Mouse (Mus musculus) intestine, embryonic 16.5 days (tissue): ENCODE measurements around the gene Rictor. TPM values are rescaled to one million over a fixed set of nuclear protein-coding genes. Genes with fewer than 3 reads are reported as not detected.
A peak's percentile ranks its signal among the peaks of the same experiment; 100 is the strongest.
"Not testable (repeated sequence)": the region's sequence is repeated elsewhere in the genome, so short reads cannot be mapped to it uniquely, and the experiment has no call there.

Experiments used
- ATAC-seq: fragments of 200-750 bp; cut with Nextera tagmentation; 2 replicates; pipeline ENCODE4 v1.8.0; 2017; ENCODE audit warnings: moderate TSS enrichment, moderate library complexity
- H3K27ac ChIP-seq: fragments of 300-500 bp; sonication (generic); 2 replicates; pipeline ENCODE4 v1.5.1; 2014; ENCODE audit warnings: mild to moderate bottlenecking, low read length
- H3K27me3 ChIP-seq: fragments of 300-500 bp; sonication (generic); replicated peaks from 2 replicates; pipeline ENCODE4 v1.6.1; 2014; ENCODE audit warnings: low read length, control low read depth, mixed read lengths; ENCODE audit not compliant: control insufficient read depth, insufficient read depth
- H3K36me3 ChIP-seq: fragments of 300-500 bp; sonication (generic); 2 replicates; pipeline ENCODE4 v1.6.1; 2014; ENCODE audit warnings: low read length, control low read depth; ENCODE audit not compliant: control insufficient read depth, insufficient read depth
- H3K4me1 ChIP-seq: fragments of 300-500 bp; sonication (generic); 2 replicates; pipeline ENCODE4 v1.6.1; 2014; ENCODE audit warnings: low read length, control low read depth, mixed read lengths; ENCODE audit not compliant: control insufficient read depth, insufficient read depth
- H3K4me2 ChIP-seq: fragments of 300-500 bp; sonication (generic); 2 replicates; pipeline ENCODE4 v1.6.1; 2014; ENCODE audit warnings: low read depth, low read length, control low read depth
- H3K4me3 ChIP-seq: fragments of 300-500 bp; sonication (generic); 2 replicates; pipeline ENCODE4 v1.5.1; 2014; ENCODE audit warnings: mild to moderate bottlenecking, low read length
- H3K9ac ChIP-seq: fragments of 300-500 bp; sonication (generic); 2 replicates; pipeline ENCODE4 v1.6.1; 2014; ENCODE audit warnings: low read depth, low read length
- H3K9me3 ChIP-seq: fragments of 300-500 bp; sonication (generic); 2 replicates; pipeline ENCODE4 v1.6.1; 2016; ENCODE audit warnings: low read length, control low read depth; ENCODE audit not compliant: control insufficient read depth
- WGBS: fragments of 180-500 bp; shearing (Covaris S2); extraction: QIAGEN DNeasy Blood & Tissue Kit; methylation state at CpG from one replicate; pipeline ENCODE4 v1.1.7; 2014; 5-methylcytosine and 5-hydroxymethylcytosine counted together
- polyA plus RNA-seq: library from polyadenylated mRNA; unstranded; fragments of >200 nt; fragmentation: Nextera tagmentation; extraction: Ambion mirVana; gene quantifications from 2 replicates; pipeline ENCODE4 v1.2.1, GENCODE M21; 2015

The Rictor gene
- polyA plus RNA-seq, 1 experiment from 2014 or later = 32.8 TPM

- H3K27ac ChIP-seq = no peak overlapping the region
- peaks cover 4% of the 10 kb centered on the region; the same call in 1 of the 2 replicates for H3K9me3 ChIP-seq
- no peak overlapping the region for H3K4me2 ChIP-seq
- H3K36me3 ChIP-seq = no peaks in the 10 kb centered on the region
- no peak for ATAC-seq
- peaks cover 9% of the 10 kb centered on the region for H3K4me1 ChIP-seq
- no peaks in the 10 kb centered on the region for H3K27me3 ChIP-seq
- no peak overlapping the region for H3K4me3 ChIP-seq
- H3K9ac ChIP-seq = no peak overlapping the region
Observed at GRCm38 (mm10) chr15:6723338-6723737, 15.2 kb downstream of the Rictor start.

- Histone ChIP-seq H3K4me3 (no peak overlapping the region), H3K9ac (no peak overlapping the region), H3K4me2 (no peak overlapping the region), H3K36me3 (no peaks in the 10 kb centered on the region), H3K27me3 (no peaks in the 10 kb centered on the region), H3K9me3 (peaks cover 4% of the 10 kb centered on the region; the same call in 1 of the 2 replicates), H3K27ac (no peak overlapping the region), H3K4me1 (peaks cover 9% of the 10 kb centered on the region)
- no peak for ATAC-seq
- WGBS = 81% methylated on average over 1 of the region's 1 CpGs
Observed at GRCm38 (mm10) chr15:6724442-6724841, 16.3 kb downstream of the Rictor start.

GRCm38 (mm10) chr15:6726130-6726808 is 18.1 kb downstream of the Rictor start:
- Histone ChIP-seq H3K9ac (no peak overlapping the region), H3K4me2 (no peak overlapping the region), H3K4me1 (peaks cover 9% of the 10 kb centered on the region), H3K27me3 (no peaks in the 10 kb centered on the region), H3K9me3 (no peaks in the 10 kb centered on the region), H3K4me3 (no peak overlapping the region), H3K36me3 (no peaks in the 10 kb centered on the region), H3K27ac (no peak overlapping the region)
- peak; percentile 84 for ATAC-seq
- WGBS = 64% methylated on average over 5 of the region's 5 CpGs

- H3K4me3 ChIP-seq = no peak overlapping the region
- H3K9me3 ChIP-seq = no peaks in the 10 kb centered on the region
- H3K27me3 ChIP-seq = no peaks in the 10 kb centered on the region
- no peaks in the 10 kb centered on the region for H3K36me3 ChIP-seq
- ATAC-seq = peak; percentile 33; the same call in 1 of the 2 replicates
- 68% methylated on average over 5 of the region's 5 CpGs for WGBS
- H3K4me2 ChIP-seq = no peak overlapping the region
- H3K9ac ChIP-seq = no peak overlapping the region
- 0 out of 2 replicates have a peak, but pooled peaks cover 2% of the 10 kb centered on the region for H3K4me1 ChIP-seq
- no peak overlapping the region for H3K27ac ChIP-seq
Observed at GRCm38 (mm10) chr15:6733076-6733475, 24.9 kb downstream of the Rictor start.

GRCm38 (mm10) chr15:6739180-6739579 is 31.0 kb downstream of the Rictor start:
- Histone ChIP-seq H3K4me2 (no peak overlapping the region), H3K36me3 (peaks cover 3% of the 10 kb centered on the region; the same call in 1 of the 2 replicates), H3K4me3 (no peak overlapping the region), H3K27ac (no peak overlapping the region), H3K27me3 (no peaks in the 10 kb centered on the region), H3K9me3 (no peaks in the 10 kb centered on the region), H3K9ac (no peak overlapping the region), H3K4me1 (no peaks in the 10 kb centered on the region)
- ATAC-seq = no peak
- 95% methylated on average over 2 of the region's 2 CpGs for WGBS

GRCm38 (mm10) chr15:6742337-6743025 is 34.3 kb downstream of the Rictor start:
- no peak overlapping the region for H3K9ac ChIP-seq
- ATAC-seq = no peak
- H3K27me3 ChIP-seq = no peaks in the 10 kb centered on the region
- no peak overlapping the region for H3K27ac ChIP-seq
- no peaks in the 10 kb centered on the region for H3K9me3 ChIP-seq
- H3K4me1 ChIP-seq = no peaks in the 10 kb centered on the region
- no peak overlapping the region for H3K4me2 ChIP-seq
- peaks cover 3% of the 10 kb centered on the region; the same call in 1 of the 2 replicates for H3K36me3 ChIP-seq
- H3K4me3 ChIP-seq = no peak overlapping the region
- 77% methylated on average over 13 of the region's 13 CpGs for WGBS

GRCm38 (mm10) chr15:6743723-6744122 is 35.5 kb downstream of the Rictor start:
- H3K4me1 ChIP-seq = no peaks in the 10 kb centered on the region
- no peak overlapping the region for H3K9ac ChIP-seq

GRCm38 (mm10) chr15:6746301-6746983 is 38.3 kb downstream of the Rictor start:
- not testable (repeated sequence) for H3K4me2 ChIP-seq, ATAC-seq, H3K4me1 ChIP-seq, H3K27me3 ChIP-seq, H3K9me3 ChIP-seq, H3K4me3 ChIP-seq, H3K27ac ChIP-seq, H3K36me3 ChIP-seq, H3K9ac ChIP-seq
- 79% methylated on average over 8 of the region's 8 CpGs for WGBS

More at GRCm38 (mm10) chr15:6743723-6744122, 35.5 kb downstream of the Rictor start:
- Histone ChIP-seq H3K4me2 (no peak overlapping the region), H3K27me3 (no peaks in the 10 kb centered on the region), H3K36me3 (peaks cover 3% of the 10 kb centered on the region; the same call in 1 of the 2 replicates), H3K4me3 (no peak overlapping the region), H3K27ac (no peak overlapping the region), H3K9me3 (no peaks in the 10 kb centered on the region)
- WGBS = 33% methylated on average over 8 of the region's 8 CpGs
- ATAC-seq = no peak

- 87% methylated on average over 9 of the region's 9 CpGs for WGBS
- H3K4me2 ChIP-seq = no peak overlapping the region
- ATAC-seq = no peak
Observed at GRCm38 (mm10) chr15:6747001-6747400, 38.8 kb downstream of the Rictor start.

More at GRCm38 (mm10) chr15:6747001-6747400, 38.8 kb downstream of the Rictor start:
- Histone ChIP-seq H3K36me3 (no peaks in the 10 kb centered on the region), H3K4me1 (no peaks in the 10 kb centered on the region), H3K4me3 (no peak overlapping the region), H3K27me3 (no peaks in the 10 kb centered on the region), H3K9ac (no peak overlapping the region), H3K27ac (no peak overlapping the region), H3K9me3 (no peaks in the 10 kb centered on the region)
